Mouse (Mus musculus): ENCODE data around the gene Itk. TPM values are rescaled to one million over a fixed set of nuclear protein-coding genes. Genes with fewer than 3 reads are reported as not detected.
"Not testable (repeated sequence)": the region's sequence is repeated elsewhere in the genome, so short reads cannot be mapped to it uniquely, and the experiment has no call there.

Itk gene
- polyA plus RNA-seq (2012; ENCODE audit: insufficient read depth, insufficient read length, missing spikeins): not detected in 2 replicates

- Histone ChIP-seq H3K4me3 (ENCODE audit: insufficient read depth, low read depth, low read length) (no peak within 1 kb of the TSS), H3K4me1 (ENCODE audit: control insufficient read depth, insufficient read depth, insufficient read length, low read length) (no peaks in the 10 kb centered on the region), H3K27ac (replicated peaks; ENCODE audit: low read depth, low read length) (no peak within 1 kb of the TSS)
These were observed at the start of gene Itk for GRCm38 (mm10) chr11:46389336-46390117. Gene Itk, minus strand, starts transcription at chr11:46389515.

GRCm38 (mm10) chr11:46437459-46438000 is 48.2 kb upstream of the Itk start:
- Histone ChIP-seq H3K4me3 (ENCODE audit: insufficient read depth, low read depth, low read length) (peak overlapping the region; percentile 98), H3K4me1 (ENCODE audit: control insufficient read depth, insufficient read depth, insufficient read length, low read length) (no peaks in the 10 kb centered on the region; the same call in 1 of the 2 replicates), H3K27ac (replicated peaks; ENCODE audit: low read depth, low read length) (peak overlapping the region; percentile 92)

GRCm38 (mm10) chr11:46436760-46437458 is 47.6 kb upstream of the Itk start, which contains the start of gene Med7:
Gene Med7, plus strand, starts transcription at chr11:46436925.
- peak within 1 kb of the TSS; percentile 92 for H3K27ac ChIP-seq (replicated peaks; ENCODE audit: low read depth, low read length)
- H3K4me1 ChIP-seq (ENCODE audit: control insufficient read depth, insufficient read depth, insufficient read length, low read length): no peaks in the 10 kb centered on the region; the same call in 1 of the 2 replicates
- peak within 1 kb of the TSS; percentile 98 for H3K4me3 ChIP-seq (ENCODE audit: insufficient read depth, low read depth, low read length)

- Histone ChIP-seq H3K4me3 (ENCODE audit: insufficient read depth, low read depth, low read length) (no peak overlapping the region), H3K4me1 (ENCODE audit: control insufficient read depth, insufficient read depth, insufficient read length, low read length) (no peaks in the 10 kb centered on the region; the same call in 1 of the 2 replicates), H3K27ac (replicated peaks; ENCODE audit: low read depth, low read length) (no peak overlapping the region)
These were observed 46.0 kb upstream of the Itk start for GRCm38 (mm10) chr11:46435363-46435762.

- H3K4me3 ChIP-seq (ENCODE audit: insufficient read depth, low read depth, low read length): no peak overlapping the region
- no peak overlapping the region for H3K27ac ChIP-seq (replicated peaks; ENCODE audit: low read depth, low read length)
- no peaks in the 10 kb centered on the region for H3K4me1 ChIP-seq (ENCODE audit: control insufficient read depth, insufficient read depth, insufficient read length, low read length)
These were observed 41.8 kb upstream of the Itk start for GRCm38 (mm10) chr11:46431129-46431528.

- no peak overlapping the region for H3K4me3 ChIP-seq (ENCODE audit: insufficient read depth, low read depth, low read length)
- no peaks in the 10 kb centered on the region for H3K4me1 ChIP-seq (ENCODE audit: control insufficient read depth, insufficient read depth, insufficient read length, low read length)
- H3K27ac ChIP-seq (replicated peaks; ENCODE audit: low read depth, low read length): no peak overlapping the region
These were observed 40.8 kb upstream of the Itk start for GRCm38 (mm10) chr11:46430123-46430522.

GRCm38 (mm10) chr11:46428131-46428530 is 38.8 kb upstream of the Itk start:
- not testable (repeated sequence) for H3K4me3 ChIP-seq (ENCODE audit: insufficient read depth, low read depth, low read length); H3K4me1 ChIP-seq (ENCODE audit: control insufficient read depth, insufficient read depth, insufficient read length, low read length); H3K27ac ChIP-seq (replicated peaks; ENCODE audit: low read depth, low read length)

GRCm38 (mm10) chr11:46421086-46421888 is 32.0 kb upstream of the Itk start:
- no peaks in the 10 kb centered on the region for H3K4me1 ChIP-seq (ENCODE audit: control insufficient read depth, insufficient read depth, insufficient read length, low read length)
- H3K4me3 ChIP-seq (ENCODE audit: insufficient read depth, low read depth, low read length): no peak overlapping the region
- H3K27ac ChIP-seq (replicated peaks; ENCODE audit: low read depth, low read length): no peak overlapping the region

- no peaks in the 10 kb centered on the region for H3K4me1 ChIP-seq (ENCODE audit: control insufficient read depth, insufficient read depth, insufficient read length, low read length)
- no peak overlapping the region for H3K4me3 ChIP-seq (ENCODE audit: insufficient read depth, low read depth, low read length)
- H3K27ac ChIP-seq (replicated peaks; ENCODE audit: low read depth, low read length): no peak overlapping the region
These were observed 29.5 kb upstream of the Itk start for GRCm38 (mm10) chr11:46418860-46419259.

- Histone ChIP-seq H3K4me1 (ENCODE audit: control insufficient read depth, insufficient read depth, insufficient read length, low read length) (no peaks in the 10 kb centered on the region), H3K27ac (replicated peaks; ENCODE audit: low read depth, low read length) (no peak overlapping the region), H3K4me3 (ENCODE audit: insufficient read depth, low read depth, low read length) (no peak overlapping the region)
These were observed 29.1 kb upstream of the Itk start for GRCm38 (mm10) chr11:46418438-46418837.

GRCm38 (mm10) chr11:46410018-46410563 is 20.8 kb upstream of the Itk start:
- Histone ChIP-seq H3K4me1 (ENCODE audit: control insufficient read depth, insufficient read depth, insufficient read length, low read length) (no peaks in the 10 kb centered on the region), H3K27ac (replicated peaks; ENCODE audit: low read depth, low read length) (no peak overlapping the region)

GRCm38 (mm10) chr11:46406721-46407120 is 17.4 kb upstream of the Itk start:
- no peaks in the 10 kb centered on the region for H3K4me1 ChIP-seq (ENCODE audit: control insufficient read depth, insufficient read depth, insufficient read length, low read length)
- no peak overlapping the region for H3K4me3 ChIP-seq (ENCODE audit: insufficient read depth, low read depth, low read length)
- no peak overlapping the region for H3K27ac ChIP-seq (replicated peaks; ENCODE audit: low read depth, low read length)

More at GRCm38 (mm10) chr11:46410018-46410563, 20.8 kb upstream of the Itk start:
- H3K4me3 ChIP-seq (ENCODE audit: insufficient read depth, low read depth, low read length): no peak overlapping the region

- Histone ChIP-seq H3K27ac (replicated peaks; ENCODE audit: low read depth, low read length) (no peak overlapping the region), H3K4me1 (ENCODE audit: control insufficient read depth, insufficient read depth, insufficient read length, low read length) (no peaks in the 10 kb centered on the region)
These were observed 15.7 kb upstream of the Itk start for GRCm38 (mm10) chr11:46404986-46405385.

GRCm38 (mm10) chr11:46401555-46401954 is 12.2 kb upstream of the Itk start:
- H3K27ac ChIP-seq (replicated peaks; ENCODE audit: low read depth, low read length): no peak overlapping the region

More at GRCm38 (mm10) chr11:46404986-46405385, 15.7 kb upstream of the Itk start:
- no peak overlapping the region for H3K4me3 ChIP-seq (ENCODE audit: insufficient read depth, low read depth, low read length)

More at GRCm38 (mm10) chr11:46401555-46401954, 12.2 kb upstream of the Itk start:
- Histone ChIP-seq H3K4me3 (ENCODE audit: insufficient read depth, low read depth, low read length) (no peak overlapping the region), H3K4me1 (ENCODE audit: control insufficient read depth, insufficient read depth, insufficient read length, low read length) (no peaks in the 10 kb centered on the region)

Data from brown adipose tissue, adult 24 weeks (tissue).